Mouse (Mus musculus): ENCODE data around the gene Tmem198b.

DNA sequence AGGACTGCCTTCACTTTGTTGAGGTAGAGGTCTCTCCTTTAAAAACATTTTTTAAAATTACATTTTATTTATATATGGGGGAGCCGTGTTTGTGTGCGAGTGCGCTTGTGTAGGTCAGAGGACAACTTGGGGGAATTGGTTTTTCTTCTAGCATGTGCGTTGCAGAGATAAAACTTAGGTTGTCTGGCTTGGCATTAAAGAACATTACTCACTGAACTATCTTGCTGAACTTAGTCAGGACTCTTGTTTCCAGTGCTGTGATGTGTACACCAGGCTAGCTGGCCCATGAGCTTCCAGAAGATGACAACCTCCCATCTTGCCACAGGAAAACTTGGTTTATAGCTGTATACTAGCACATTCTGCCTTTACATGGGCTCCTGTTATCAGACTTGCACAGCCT, 42.5 kb upstream of the Tmem198b start:
- TF ChIP-seq CTCF (IDR thresholded peaks at IDR 0.05; ENCODE audit: low read depth), result no peak
- TF ChIP-seq EP300 (IDR thresholded peaks at IDR 0.05; ENCODE audit: low read depth), result no peak

Measured in liver, postnatal 0 days (tissue).